Mouse (Mus musculus) MEL (cell line): ENCODE results near the gene Rpl38. TPM values are rescaled to one million over a fixed set of nuclear protein-coding genes. Genes with fewer than 3 reads are reported as not detected.

Experiments
- DNase-seq: peaks from one replicate; pipeline ENCODE4 v3.0.0; 2011; ENCODE audit warnings: low read depth, low spot score
- H3K27ac ChIP-seq: 2 replicates; pipeline ENCODE4 v1.5.1; 2012; ENCODE audit warnings: low read depth, mild to moderate bottlenecking, control low read depth, low read length, moderate library complexity; ENCODE audit not compliant: control insufficient read depth
- H3K27me3 ChIP-seq, 2 experiments: fragments of 150-350 bp in 1 of 2; sonication (generic) in 1 of 2; 2 replicates each; pipeline ENCODE4 v1.6.1; 2012; ENCODE audit warnings: low read length in 2 of 2, mild to moderate bottlenecking in 2 of 2, improper control_type of control experiment in 1 of 2, moderate library complexity in 1 of 2; ENCODE audit not compliant: insufficient read depth in 2 of 2, control insufficient read depth in 1 of 2
- H3K36me3 ChIP-seq, 2 experiments: 2 replicates each; pipeline ENCODE4 v1.6.1; 2012 to 2014; ENCODE audit warnings: low read length in 2 of 2, improper control_type of control experiment in 1 of 2, inconsistent platforms in 1 of 2, mild to moderate bottlenecking in 1 of 2; ENCODE audit not compliant: insufficient read depth in 2 of 2, control insufficient read depth in 1 of 2
- H3K4me1 ChIP-seq, 2 experiments: fragments of 150-350 bp in 1 of 2; sonication (generic) in 1 of 2; 2 replicates each; pipeline ENCODE4 v1.6.1; 2012; ENCODE audit warnings: low read length in 2 of 2, improper control_type of control experiment in 1 of 2, mild to moderate bottlenecking in 1 of 2; ENCODE audit not compliant: insufficient read depth in 2 of 2, control insufficient read depth in 1 of 2
- H3K4me3 ChIP-seq, 2 experiments: fragments of 150-350 bp in 1 of 2; sonication (generic) in 1 of 2; 2 replicates each; pipeline ENCODE4 v1.5.1; 2012; ENCODE audit warnings: low read depth in 2 of 2, low read length in 2 of 2, mild to moderate bottlenecking in 2 of 2, moderate library complexity in 2 of 2, control low read depth in 1 of 2, improper control_type of control experiment in 1 of 2; ENCODE audit not compliant: control insufficient read depth in 1 of 2, insufficient read depth in 1 of 2
- H3K79me2 ChIP-seq: 2 replicates; pipeline ENCODE4 v1.6.1; 2012; ENCODE audit warnings: mild to moderate bottlenecking, low read length, moderate library complexity; ENCODE audit not compliant: control insufficient read depth, poor library complexity, insufficient read depth
- H3K9ac ChIP-seq: 2 replicates; pipeline ENCODE4 v1.6.1; 2012; ENCODE audit warnings: low read depth, mild to moderate bottlenecking, control low read depth, low read length, moderate library complexity; ENCODE audit not compliant: control insufficient read depth, poor library complexity, severe bottlenecking
- H3K9me3 ChIP-seq: fragments of 150-350 bp; sonication (generic); replicated peaks from 2 replicates; pipeline ENCODE4 v1.6.1; 2012; ENCODE audit warnings: mild to moderate bottlenecking, low read length, improper control_type of control experiment, moderate library complexity; ENCODE audit not compliant: insufficient read depth
- BHLHE40 ChIP-seq: IDR thresholded peaks from 2 replicates; pipeline ENCODE4 v1.6.1; 2012; ENCODE audit warnings: low read depth, mild to moderate bottlenecking, inconsistent platforms, low read length, improper control_type of control experiment, borderline replicate concordance
- CHD1 ChIP-seq: IDR thresholded peaks from 2 replicates; pipeline ENCODE4 v1.6.1; 2012; ENCODE audit warnings: low read depth, mild to moderate bottlenecking, inconsistent platforms, low read length, improper control_type of control experiment
- ELF1 ChIP-seq: IDR thresholded peaks from 2 replicates; pipeline ENCODE4 v1.6.1; 2014; ENCODE audit warnings: low read depth, mild to moderate bottlenecking, inconsistent platforms, low read length, improper control_type of control experiment, moderate library complexity
- ETS1 ChIP-seq: IDR thresholded peaks from 2 replicates; pipeline ENCODE4 v1.6.1; 2012; ENCODE audit warnings: low read depth, mild to moderate bottlenecking, inconsistent platforms, low read length, improper control_type of control experiment, moderate library complexity
- GABPA ChIP-seq: IDR thresholded peaks from 2 replicates; pipeline ENCODE4 v1.6.1; 2012; ENCODE audit warnings: low read depth, mild to moderate bottlenecking, inconsistent platforms, low read length, improper control_type of control experiment, moderate library complexity
- GATA1 ChIP-seq: IDR thresholded peaks from 2 replicates; pipeline ENCODE4 v1.6.1; 2011; ENCODE audit warnings: low read depth, low read length, improper control_type of control experiment
- JUND ChIP-seq: IDR thresholded peaks from 2 replicates; pipeline ENCODE4 v1.6.1; 2011; ENCODE audit warnings: low read depth, mild to moderate bottlenecking, improper control_type of control experiment, low read length
- MAX ChIP-seq: IDR thresholded peaks from 2 replicates; pipeline ENCODE4 v1.6.1; 2011; ENCODE audit warnings: low read length, improper control_type of control experiment
- MEF2A ChIP-seq: IDR thresholded peaks from 2 replicates; pipeline ENCODE4 v1.6.1; 2014; ENCODE audit warnings: low read depth, mild to moderate bottlenecking, inconsistent platforms, low read length, improper control_type of control experiment; ENCODE audit not compliant: poor library complexity, insufficient replicate concordance, severe bottlenecking; ENCODE audit errors: extremely low read depth
- NELFE ChIP-seq: IDR thresholded peaks from 2 replicates; pipeline ENCODE4 v1.6.1; 2011; ENCODE audit warnings: low read depth, low read length, improper control_type of control experiment
- NRF1 ChIP-seq: IDR thresholded peaks from 2 replicates; pipeline ENCODE4 v1.6.1; 2014; ENCODE audit warnings: low read depth, mild to moderate bottlenecking, inconsistent platforms, low read length, improper control_type of control experiment, moderate library complexity; ENCODE audit not compliant: poor library complexity, insufficient read depth, severe bottlenecking
- POLR2A ChIP-seq, 2 experiments: IDR thresholded peaks; 2 replicates each; pipeline ENCODE4 v1.6.1; 2011 to 2012; ENCODE audit warnings: low read length in 2 of 2, mild to moderate bottlenecking in 2 of 2, control low read depth in 1 of 2, improper control_type of control experiment in 1 of 2, low read depth in 1 of 2, moderate library complexity in 1 of 2; ENCODE audit not compliant: control insufficient read depth in 1 of 2, insufficient read depth in 1 of 2, poor library complexity in 1 of 2
- POLR2AphosphoS2 ChIP-seq: IDR thresholded peaks from 2 replicates; pipeline ENCODE4 v1.6.1; 2011; ENCODE audit warnings: low read length, improper control_type of control experiment
- RAD21 ChIP-seq: IDR thresholded peaks from 2 replicates; pipeline ENCODE4 v1.6.1; 2011; ENCODE audit warnings: mild to moderate bottlenecking, low read depth, low read length, improper control_type of control experiment
- TAL1 ChIP-seq: IDR thresholded peaks from 2 replicates; pipeline ENCODE4 v1.6.1; 2012; ENCODE audit warnings: mild to moderate bottlenecking, inconsistent platforms, low read length, moderate library complexity, mixed read lengths
- UBTF ChIP-seq: IDR thresholded peaks from 2 replicates; pipeline ENCODE4 v1.6.1; 2012; ENCODE audit warnings: low read depth, mild to moderate bottlenecking, inconsistent platforms, low read length, improper control_type of control experiment, moderate library complexity, borderline replicate concordance; ENCODE audit not compliant: insufficient read depth
- USF1 ChIP-seq: IDR thresholded peaks from 2 replicates; pipeline ENCODE4 v1.6.1; 2014; ENCODE audit warnings: low read depth, mild to moderate bottlenecking, inconsistent platforms, low read length, improper control_type of control experiment, moderate library complexity
- ZKSCAN1 ChIP-seq: IDR thresholded peaks from 2 replicates; pipeline ENCODE4 v1.6.1; 2012; ENCODE audit warnings: low read depth, mild to moderate bottlenecking, inconsistent platforms, low read length, improper control_type of control experiment, moderate library complexity
- polyA plus RNA-seq, 2 experiments: library from polyadenylated mRNA; stranded (reverse) in 1 of 2; unstranded in 1 of 2; fragments of >175 nt in 1 of 2; fragments of >200 nt in 1 of 2; gene quantifications; 2 replicates each; pipeline versions ENCODE4 v1.2.1 to v1.2.4; 2012; ENCODE audit warnings: low replicate concordance in 2 of 2, low read depth in 1 of 2; ENCODE audit not compliant: insufficient read length in 2 of 2, insufficient read depth in 1 of 2, missing spikeins in 1 of 2
- total RNA-seq: library from RNA; depleted of rRNA; stranded (reverse); fragments of 300-350 nt; gene quantifications from 2 replicates; pipeline ENCODE4 v1.2.3, GENCODE M21; 2012

Rpl38 gene
- total and polyA plus RNA-seq, 3 experiments = 851 to 5,142 (median 1,236) TPM

GRCm38 (mm10) chr11:114698496-114698895 lies 30.2 kb downstream of the Rpl38 start:
- TF ChIP-seq ETS1 = no peak
- no peak for TF ChIP-seq USF1
- TF ChIP-seq MEF2A = no peak
- TF ChIP-seq MAX = no peak
- no peak for TF ChIP-seq NELFE
- H3K27ac ChIP-seq = no peak overlapping the region
- H3K9ac ChIP-seq = no peak overlapping the region
- no peaks in the 10 kb centered on the region for H3K79me2 ChIP-seq
- no peak for DNase-seq
- no peaks in the 10 kb centered on the region; a peak in 1 of 4 replicates for H3K36me3 ChIP-seq
- no peaks in the 10 kb centered on the region for H3K27me3 ChIP-seq
- no peak overlapping the region for H3K4me3 ChIP-seq
- no peaks in the 10 kb centered on the region for H3K9me3 ChIP-seq
- no peaks in the 10 kb centered on the region for H3K4me1 ChIP-seq

DNA sequence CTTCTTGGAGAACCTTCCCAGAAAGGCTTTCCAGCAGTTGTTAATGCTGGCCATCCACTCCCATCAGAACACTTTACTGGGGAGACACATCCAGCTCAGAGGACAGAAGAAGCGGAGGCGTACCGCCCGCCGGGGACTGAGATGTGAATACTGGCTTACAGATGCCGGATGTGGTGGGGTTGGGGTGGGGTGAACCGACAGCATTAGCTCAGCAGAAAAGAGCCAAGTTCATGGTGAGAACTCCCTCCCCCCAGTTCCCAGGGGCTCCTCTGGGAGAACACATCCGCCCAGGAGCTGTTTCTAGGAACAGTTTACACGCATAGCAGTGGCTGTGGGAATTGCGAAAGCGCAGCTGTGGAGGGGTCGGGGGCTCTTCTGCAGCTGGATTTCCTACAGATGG lies 31.2 kb downstream of the Rpl38 start:
- DNase-seq = no peak
- no peak overlapping the region for H3K4me3 ChIP-seq
- H3K9ac ChIP-seq = no peak overlapping the region
- no peaks in the 10 kb centered on the region for H3K9me3 ChIP-seq
- no peaks in the 10 kb centered on the region; a peak in 1 of 4 replicates for H3K36me3 ChIP-seq
- TF ChIP-seq TAL1 (no peak), JUND (no peak), NELFE (no peak), CHD1 (no peak), BHLHE40 (no peak), MEF2A (no peak), UBTF (no peak), ZKSCAN1 (no peak), USF1 (no peak), POLR2A (IDR thresholded peaks at IDR 0.05; ENCODE audit: control insufficient read depth in 1 of 2, insufficient read depth in 1 of 2, low read depth in 1 of 2, low read length in 2 of 2, poor library complexity in 1 of 2) (no peak), ELF1 (no peak), RAD21 (no peak), GABPA (no peak), GATA1 (no peak), POLR2AphosphoS2 (no peak), NRF1 (no peak), MAX (no peak)
- H3K79me2 ChIP-seq = no peaks in the 10 kb centered on the region
- no peaks in the 10 kb centered on the region for H3K27me3 ChIP-seq
- H3K27ac ChIP-seq = no peak overlapping the region
- no peaks in the 10 kb centered on the region for H3K4me1 ChIP-seq
